Mouse (Mus musculus): Measurements from ENCODE around the gene Wnt9a.
"Not testable (repeated sequence)": the region's sequence is repeated elsewhere in the genome, so short reads cannot be mapped to it uniquely, and the experiment has no call there.

Gene Wnt9a

DNA sequence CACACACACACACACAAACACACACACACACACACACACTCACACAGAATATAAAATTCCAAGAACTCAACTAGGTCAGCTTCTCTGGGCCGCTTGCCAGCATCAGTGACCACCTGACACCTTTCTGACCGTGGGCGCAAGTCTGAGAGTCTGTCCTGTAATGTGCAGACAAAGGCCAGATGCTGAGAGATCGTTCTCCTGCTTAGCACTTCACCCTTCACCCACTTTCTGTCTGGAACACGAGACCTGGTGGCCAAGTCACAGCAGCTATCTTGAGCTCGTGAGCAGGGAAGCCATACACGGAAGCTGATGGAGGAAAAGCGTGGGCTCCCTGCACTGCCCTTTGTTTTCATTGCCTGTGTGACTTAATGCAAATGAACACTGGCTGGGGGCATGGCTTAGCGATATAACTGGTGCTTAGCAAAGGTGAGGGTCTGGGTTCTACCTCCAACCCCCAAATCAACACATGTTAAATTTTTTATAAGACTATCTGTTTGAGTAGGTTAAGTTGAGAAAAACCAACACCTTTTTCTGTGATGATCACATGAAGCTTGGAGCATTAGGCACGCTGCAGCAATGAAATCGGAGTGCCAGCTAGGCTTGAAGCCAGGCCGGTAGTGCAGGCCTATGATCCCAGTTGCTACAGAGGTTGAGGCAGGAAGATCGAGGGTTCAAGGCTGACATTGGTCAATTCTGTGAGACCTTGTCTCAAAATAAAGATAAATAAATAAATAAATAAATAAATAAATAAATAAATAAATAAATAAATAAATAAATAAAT is 31.4 kb downstream of the Wnt9a start:
- DNase-seq = peak; percentile 47

DNA sequence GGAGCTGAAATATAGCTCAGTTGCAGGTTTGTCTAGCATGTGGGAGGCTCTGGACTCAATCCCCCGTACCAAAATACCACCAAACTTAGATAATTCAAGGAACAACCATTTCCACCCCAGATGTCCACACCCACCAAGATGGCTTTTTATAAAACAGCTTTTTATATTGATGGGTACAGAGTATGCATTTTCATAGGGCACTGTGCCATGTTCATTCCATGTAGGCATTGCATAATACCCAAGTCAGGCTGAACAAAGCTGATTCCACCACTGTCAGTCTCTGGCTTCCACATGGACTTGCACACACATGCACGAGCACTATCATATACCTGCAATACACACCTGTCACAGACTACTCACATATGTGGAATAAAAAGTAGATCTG is 32.0 kb downstream of the Wnt9a start:
- no peak for DNase-seq

GRCm38 (mm10) chr11:59342956-59343355 is 36.2 kb downstream of the Wnt9a start:
- no peak for DNase-seq

DNA sequence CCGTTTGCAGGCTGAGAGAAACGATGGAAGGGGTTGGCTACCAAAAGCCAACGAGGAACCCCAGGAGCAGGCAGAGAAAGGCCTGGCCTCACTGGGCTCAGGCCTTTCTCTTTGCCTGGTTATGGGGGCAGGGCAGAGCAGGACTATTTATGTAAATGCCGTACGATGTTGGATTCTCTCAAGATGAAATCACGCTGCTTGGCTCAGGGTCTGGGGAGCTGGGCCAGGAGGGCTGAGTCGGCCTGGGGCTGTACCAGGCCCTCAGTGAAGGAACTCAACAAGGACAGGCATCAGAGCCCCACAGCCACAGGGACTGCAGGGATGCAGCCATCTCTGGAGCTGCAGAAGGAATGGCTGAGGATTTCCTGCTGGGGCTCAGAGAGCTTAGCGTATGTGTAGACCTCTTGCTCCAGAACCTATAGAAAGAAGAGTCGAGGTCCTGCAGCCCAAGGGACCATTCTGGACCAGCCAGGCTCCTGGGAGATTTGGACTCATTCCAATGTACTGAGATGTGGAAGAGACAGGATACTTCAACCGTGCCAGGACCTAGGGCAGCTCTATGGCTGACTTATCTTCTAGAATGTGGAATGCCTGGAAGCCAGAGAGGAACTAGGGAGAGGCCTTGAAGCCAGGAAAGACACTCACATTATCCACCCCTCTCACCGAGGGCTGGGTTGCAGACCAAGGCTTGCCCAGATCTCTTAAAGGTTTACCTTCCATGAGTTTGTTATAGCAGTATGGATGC is 39.6 kb downstream of the Wnt9a start:
- peak; percentile 7 for DNase-seq

GRCm38 (mm10) chr11:59350326-59350725 is 43.6 kb downstream of the Wnt9a start:
- DNase-seq = no peak

DNA sequence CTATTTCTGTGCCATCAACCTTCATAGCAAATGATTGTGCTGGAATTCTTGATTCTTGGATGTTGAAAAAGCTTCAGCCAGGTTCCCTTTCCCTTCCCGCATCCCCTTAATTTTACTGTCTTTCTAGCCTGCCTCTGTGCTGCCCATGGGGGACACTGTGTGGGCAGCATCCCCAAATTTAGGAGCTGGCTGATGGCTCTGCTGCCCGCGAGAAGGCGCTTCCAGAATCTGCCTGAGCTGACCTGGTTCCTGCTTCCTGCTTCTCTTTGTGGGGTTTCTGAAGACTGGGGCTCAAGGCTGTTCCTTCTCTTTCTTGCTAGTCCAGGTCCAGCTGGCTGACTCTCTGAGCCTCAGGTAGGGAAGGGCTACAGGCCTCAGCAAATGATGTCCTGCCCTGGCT is 48.1 kb downstream of the Wnt9a start:
- DNase-seq = no peak

DNA sequence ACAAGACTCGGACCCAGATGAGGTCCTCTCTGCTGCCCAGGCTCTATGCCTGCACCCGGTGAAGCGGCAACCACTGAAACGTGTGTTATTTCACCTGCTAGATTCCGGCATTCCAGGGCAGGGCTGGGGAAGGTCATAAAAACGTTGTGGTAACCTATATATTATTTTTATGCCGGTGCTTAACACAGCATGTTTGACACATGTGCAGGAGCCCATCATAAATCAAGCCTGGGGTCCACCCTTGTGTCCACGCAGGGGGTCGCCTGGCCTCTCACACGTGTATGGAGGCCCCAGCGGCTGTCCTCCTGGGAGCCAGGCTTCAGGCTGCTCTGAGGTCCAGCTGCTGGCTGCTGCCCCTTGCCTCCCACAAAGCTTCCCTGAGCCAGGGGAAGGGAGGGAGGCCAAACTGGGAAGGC is 50.2 kb downstream of the Wnt9a start:
- DNase-seq = no peak

DNA sequence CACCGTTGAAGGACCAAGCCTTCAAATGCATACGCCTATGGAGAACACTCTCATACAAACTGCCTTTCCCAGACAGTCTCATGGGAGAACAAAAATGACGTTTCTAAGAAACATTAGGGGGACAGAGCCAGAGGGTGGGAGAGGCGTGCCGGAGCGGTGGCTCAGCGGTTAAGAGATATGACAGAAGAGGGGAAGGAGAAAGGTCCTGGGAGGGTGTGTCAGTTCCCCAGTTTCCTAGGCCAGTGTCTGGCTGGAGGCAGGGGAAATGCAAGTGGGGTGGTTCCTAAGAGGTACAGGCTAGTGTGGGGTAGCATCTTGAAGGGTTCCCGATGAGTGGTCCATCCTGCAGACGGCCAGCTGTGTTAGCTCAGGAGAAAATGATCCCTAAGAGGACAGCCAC is 54.6 kb downstream of the Wnt9a start:
- no peak for DNase-seq

- DNase-seq = no peak
Measured at GRCm38 (mm10) chr11:59364007-59364406, 57.3 kb downstream of the Wnt9a start.

GRCm38 (mm10) chr11:59364417-59364816 is 57.7 kb downstream of the Wnt9a start:
- no peak for DNase-seq

- DNase-seq = no peak
Measured at GRCm38 (mm10) chr11:59366031-59366430, 59.3 kb downstream of the Wnt9a start.

GRCm38 (mm10) chr11:59366633-59367032 is 59.9 kb downstream of the Wnt9a start:
- DNase-seq = no peak

GRCm38 (mm10) chr11:59367955-59368354 is 61.2 kb downstream of the Wnt9a start:
- DNase-seq = not testable (repeated sequence)

- DNase-seq = no peak
Measured at GRCm38 (mm10) chr11:59369848-59370247, 63.1 kb downstream of the Wnt9a start.

DNA sequence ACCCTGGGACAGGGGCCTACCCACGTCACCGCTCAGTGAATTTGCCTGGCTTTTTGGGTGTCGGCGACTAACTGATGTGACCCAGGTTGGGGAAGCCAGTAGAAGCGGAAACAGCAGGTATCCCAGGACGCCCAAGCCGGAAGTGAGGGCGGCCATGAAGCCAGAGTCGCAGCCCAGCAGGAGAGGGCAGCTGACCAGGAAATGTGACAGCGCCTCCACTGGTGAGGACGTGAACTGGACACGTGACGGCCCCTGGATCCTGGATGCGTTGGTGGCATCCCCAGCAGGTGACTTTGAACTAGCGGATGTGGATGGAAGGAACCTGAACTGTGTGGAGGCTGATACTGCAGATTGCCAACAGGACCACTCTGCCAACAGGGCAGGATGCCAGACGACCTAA is 68.7 kb downstream of the Wnt9a start, which contains the start of gene Prss38:
TSS of gene Prss38 (minus strand) at position 183 of the 400 bp plus-strand sequence.
- no peak for DNase-seq

DNA sequence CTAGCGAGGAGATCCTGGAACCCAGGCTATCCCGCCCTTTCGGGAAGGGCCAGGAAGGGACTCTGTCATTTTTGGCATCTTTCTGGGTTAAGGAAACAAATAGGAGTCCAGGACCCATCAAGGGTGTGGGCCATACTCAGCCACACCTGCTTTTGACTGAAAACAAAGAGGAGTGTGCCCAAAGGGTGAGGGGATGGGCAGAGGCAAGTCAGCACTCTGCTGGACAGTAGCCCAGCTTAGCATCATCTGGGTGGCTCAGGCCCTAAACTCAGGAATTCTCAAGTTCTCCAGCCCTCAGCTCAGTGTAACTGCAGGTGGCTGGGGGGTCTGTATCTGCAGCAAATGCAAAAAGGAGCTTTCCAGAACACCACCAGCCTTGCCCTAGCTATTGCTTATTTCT is 71.3 kb downstream of the Wnt9a start:
- no peak for DNase-seq

- no peak for DNase-seq
Measured at GRCm38 (mm10) chr11:59379547-59379946, 72.8 kb downstream of the Wnt9a start.

All from kidney, adult 11 months (tissue).